In genomic region chr4:8101466-8101865, GRCm38 (mm10) we compare ENCODE assay signal across 19 mouse cellular contexts.
A peak's percentile ranks its signal among the peaks of the same experiment; 100 is the strongest.
DNase-seq lines count a peak whose midpoint lies in the region; ATAC-seq and TF ChIP-seq lines count a peak whose summit lies in the region.
"Had no signal": no experiment of that assay in that cellular context is flagged by ENCODE, and none has a peak within 500 bp of the region (broad histone marks: within the 10 kb centered on the region; RNA-seq: fewer than 3 reads in every experiment).

No protein-coding gene starts in this region.

- no peak overlapping the region for H3K9ac ChIP-seq in embryonic facial prominence, embryonic 14.5 days (ENCODE audit: low read depth, low read length)
- H3K9ac ChIP-seq in heart, embryonic 14.5 days (ENCODE audit: low read length): no peak overlapping the region
- no peak overlapping the region for H3K9ac ChIP-seq in lung, embryonic 14.5 days
- no peak overlapping the region for H3K9ac ChIP-seq in forebrain, postnatal 0 days
- H3K9ac ChIP-seq: embryonic facial prominence, embryonic 13.5 days; heart, embryonic 13.5 days; kidney, embryonic 15.5 days had no signal

- TF ChIP-seq CTCF in lung, embryonic 14.5 days (IDR thresholded peaks at IDR 0.05; ENCODE audit: low read depth): no peak
- TF ChIP-seq CTCF in forebrain, postnatal 0 days (IDR thresholded peaks at IDR 0.05; ENCODE audit: low read depth): no peak

- H3K36me3 ChIP-seq in embryonic facial prominence, embryonic 14.5 days (ENCODE audit: control insufficient read depth, insufficient read depth, low read length): no peaks in the 10 kb centered on the region
- no peaks in the 10 kb centered on the region for H3K36me3 ChIP-seq in embryonic facial prominence, embryonic 10.5 days (replicated peaks)
- H3K36me3 ChIP-seq in heart, embryonic 14.5 days (ENCODE audit: control insufficient read depth, insufficient read depth, low read length): no peaks in the 10 kb centered on the region
- H3K36me3 ChIP-seq in lung, embryonic 14.5 days (ENCODE audit: insufficient read depth): no peaks in the 10 kb centered on the region
- no peaks in the 10 kb centered on the region for H3K36me3 ChIP-seq in forebrain, postnatal 0 days (ENCODE audit: insufficient read depth)
- H3K36me3 ChIP-seq: embryonic facial prominence, embryonic 13.5 days; heart, embryonic 13.5 days; hindbrain, embryonic 10.5 days; kidney, embryonic 15.5 days had no signal

- 77% methylated on average over 3 of the region's 3 CpGs for WGBS in embryonic facial prominence, embryonic 14.5 days
- 93% methylated on average over 3 of the region's 3 CpGs for WGBS in embryonic facial prominence, embryonic 10.5 days
- 12% methylated on average over 3 of the region's 3 CpGs for WGBS in heart, embryonic 14.5 days
- 68% methylated on average over 3 of the region's 3 CpGs for WGBS in lung, embryonic 14.5 days
- WGBS in forebrain, postnatal 0 days: 19% methylated on average over 3 of the region's 3 CpGs

- no peaks in the 10 kb centered on the region for H3K4me1 ChIP-seq in embryonic facial prominence, embryonic 14.5 days (ENCODE audit: control insufficient read depth, insufficient read depth, low read length)
- H3K4me1 ChIP-seq in embryonic facial prominence, embryonic 10.5 days: no peaks in the 10 kb centered on the region
- H3K4me1 ChIP-seq in heart, embryonic 14.5 days (ENCODE audit: control insufficient read depth in 2 of 2, insufficient read depth in 2 of 2, low read length in 2 of 2): peaks cover 0 to 4% of the 10 kb centered on the region in 2 experiments; a peak in 2 of 4 replicates
- H3K4me1 ChIP-seq in lung, embryonic 14.5 days (ENCODE audit: insufficient read depth): no peaks in the 10 kb centered on the region
- no peaks in the 10 kb centered on the region for H3K4me1 ChIP-seq in forebrain, postnatal 0 days (ENCODE audit: insufficient read depth)
- H3K4me1 ChIP-seq: embryonic facial prominence, embryonic 13.5 days; kidney, embryonic 15.5 days had no signal

- peak; percentile 36 for DNase-seq in embryonic facial prominence, embryonic 14.5 days (ENCODE audit: low spot score)
- no peak for DNase-seq in embryonic facial prominence, embryonic 10.5 days (ENCODE audit: low spot score)
- no peak for DNase-seq in heart, postnatal 4 days
- DNase-seq in lung, embryonic 14.5 days: peak; percentile 17
- no peak for DNase-seq in lung, adult 18-20 months
- peak; percentile 43 for DNase-seq in forebrain, postnatal 0 days
- DNase-seq: adrenal gland, adult 2 months; adrenal gland, postnatal 25 days; cerebellum, adult 2 months; gastrocnemius, postnatal 25 days; heart, postnatal 14 days; kidney, adult 2 months had no signal

- H3K4me2 ChIP-seq in embryonic facial prominence, embryonic 14.5 days (ENCODE audit: low read depth, low read length): no peak overlapping the region
- peak overlapping the region; percentile 14; the same call in 1 of the 2 replicates for H3K4me2 ChIP-seq in heart, embryonic 14.5 days (ENCODE audit: low read length)
- H3K4me2 ChIP-seq in lung, embryonic 14.5 days: no peak overlapping the region
- H3K4me2 ChIP-seq in forebrain, postnatal 0 days (ENCODE audit: low read depth): no peak overlapping the region
- H3K4me2 ChIP-seq: embryonic facial prominence, embryonic 13.5 days; heart, embryonic 13.5 days; kidney, embryonic 15.5 days had no signal

- no peak overlapping the region for H3K4me3 ChIP-seq in embryonic facial prominence, embryonic 14.5 days (ENCODE audit: low read depth, low read length)
- H3K4me3 ChIP-seq in embryonic facial prominence, embryonic 10.5 days: no peak overlapping the region
- no peak overlapping the region for H3K4me3 ChIP-seq in heart, embryonic 14.5 days (ENCODE audit: control insufficient read depth in 1 of 2, insufficient read depth in 1 of 2, low read depth in 1 of 2, low read length in 2 of 2)
- H3K4me3 ChIP-seq in lung, embryonic 14.5 days (ENCODE audit: low read depth, low read length): no peak overlapping the region
- H3K4me3 ChIP-seq in forebrain, postnatal 0 days (ENCODE audit: low read depth, low read length): no peak overlapping the region
- H3K4me3 ChIP-seq: embryonic facial prominence, embryonic 13.5 days; heart, embryonic 13.5 days; hindbrain, embryonic 10.5 days; kidney, embryonic 15.5 days had no signal

- H3K27ac ChIP-seq in embryonic facial prominence, embryonic 14.5 days (replicated peaks; ENCODE audit: low read depth, low read length): no peak overlapping the region
- H3K27ac ChIP-seq in embryonic facial prominence, embryonic 10.5 days (replicated peaks): no peak overlapping the region
- H3K27ac ChIP-seq in heart, embryonic 14.5 days (replicated peaks in 1 of 2; ENCODE audit: control insufficient read depth in 1 of 2, insufficient read depth in 1 of 2, low read depth in 2 of 2, low read length in 2 of 2): no peak overlapping the region
- no peak overlapping the region for H3K27ac ChIP-seq in lung, embryonic 14.5 days (ENCODE audit: low read depth)
- H3K27ac ChIP-seq in forebrain, postnatal 0 days (ENCODE audit: low read depth, low read length): no peak overlapping the region
- H3K27ac ChIP-seq: embryonic facial prominence, embryonic 13.5 days; heart, embryonic 13.5 days; hindbrain, embryonic 10.5 days; kidney, embryonic 15.5 days had no signal

- H3K9me3 ChIP-seq in embryonic facial prominence, embryonic 14.5 days (ENCODE audit: control insufficient read depth, low read length): no peaks in the 10 kb centered on the region
- no peaks in the 10 kb centered on the region for H3K9me3 ChIP-seq in embryonic facial prominence, embryonic 10.5 days
- no peaks in the 10 kb centered on the region for H3K9me3 ChIP-seq in heart, embryonic 14.5 days (ENCODE audit: control insufficient read depth, low read length)
- H3K9me3 ChIP-seq in lung, embryonic 14.5 days (ENCODE audit: low read depth, low read length): no peaks in the 10 kb centered on the region
- H3K9me3 ChIP-seq in forebrain, postnatal 0 days (ENCODE audit: low read length): no peaks in the 10 kb centered on the region
- H3K9me3 ChIP-seq: embryonic facial prominence, embryonic 13.5 days; heart, embryonic 13.5 days; hindbrain, embryonic 10.5 days; kidney, embryonic 15.5 days had no signal

- ATAC-seq in embryonic facial prominence, embryonic 14.5 days (ENCODE audit: low read depth): no peak
- no peak for ATAC-seq in heart, embryonic 14.5 days (ENCODE audit: insufficient number of reproducible peaks, insufficient read depth, low FRiP score, low read depth)
- ATAC-seq in lung, embryonic 14.5 days (ENCODE audit: insufficient read depth): no peak
- no peak; the same call in 1 of the 2 replicates for ATAC-seq in forebrain, postnatal 0 days
- no peak for ATAC-seq in inflammation-experienced regulatory T-cells, adult 6 months
- ATAC-seq: intestine, embryonic 16.5 days had no signal

- H3K27me3 ChIP-seq in embryonic facial prominence, embryonic 14.5 days (replicated peaks; ENCODE audit: control insufficient read depth, insufficient read depth, low read length): no peaks in the 10 kb centered on the region
- no peaks in the 10 kb centered on the region for H3K27me3 ChIP-seq in embryonic facial prominence, embryonic 10.5 days (replicated peaks; ENCODE audit: low read depth, poor library complexity, severe bottlenecking)
- no peaks in the 10 kb centered on the region for H3K27me3 ChIP-seq in heart, embryonic 14.5 days (ENCODE audit: control insufficient read depth, insufficient read depth, low read length)
- H3K27me3 ChIP-seq in lung, embryonic 14.5 days (ENCODE audit: insufficient read depth, low read length): no peaks in the 10 kb centered on the region
- no peaks in the 10 kb centered on the region for H3K27me3 ChIP-seq in forebrain, postnatal 0 days (ENCODE audit: insufficient read depth, low read length)
- H3K27me3 ChIP-seq: embryonic facial prominence, embryonic 13.5 days; heart, embryonic 13.5 days; kidney, embryonic 15.5 days had no signal

Comparison
In these comparisons a context has a peak if more than half of its experiments do, and no peak if none do; other contexts are left out.
1. DNase-seq: peak in embryonic facial prominence, embryonic 14.5 days (single experiment), lung, embryonic 14.5 days (single experiment) and forebrain, postnatal 0 days (single experiment); none in embryonic facial prominence, embryonic 10.5 days (single experiment), heart, postnatal 4 days (single experiment) and lung, adult 18-20 months (0 of 2).